Mouse (Mus musculus) embryonic facial prominence, embryonic 14.5 days (tissue): ENCODE results near the gene Cfap44. TPM values are rescaled to one million over a fixed set of nuclear protein-coding genes. Genes with fewer than 3 reads are reported as not detected.
A peak's percentile ranks its signal among the peaks of the same experiment; 100 is the strongest.

Experiments
- ATAC-seq: fragments of 200-750 bp; cut with Nextera tagmentation; 2 replicates; pipeline ENCODE4 v1.8.0; 2017; ENCODE audit warnings: low read depth, moderate number of reproducible peaks, moderate TSS enrichment
- DNase-seq: peaks from one replicate; pipeline ENCODE4 v3.0.0-alpha.2; 2015; ENCODE audit warnings: low spot score
- H3K27ac ChIP-seq: fragments of 300-500 bp; sonication (generic); replicated peaks from 2 replicates; pipeline ENCODE4 v1.5.1; 2014; ENCODE audit warnings: low read depth, mild to moderate bottlenecking, low read length, moderate library complexity
- H3K27me3 ChIP-seq: fragments of 300-500 bp; sonication (generic); replicated peaks from 2 replicates; pipeline ENCODE4 v1.6.1; 2014; ENCODE audit warnings: low read length; ENCODE audit not compliant: control insufficient read depth, insufficient read depth
- H3K36me3 ChIP-seq: fragments of 300-500 bp; sonication (generic); 2 replicates; pipeline ENCODE4 v1.6.1; 2014; ENCODE audit warnings: low read length, mixed read lengths; ENCODE audit not compliant: control insufficient read depth, insufficient read depth
- H3K4me1 ChIP-seq: fragments of 300-500 bp; sonication (generic); 2 replicates; pipeline ENCODE4 v1.6.1; 2014; ENCODE audit warnings: antibody characterized with exemption, low read length; ENCODE audit not compliant: control insufficient read depth, insufficient read depth
- H3K4me2 ChIP-seq: fragments of 300-500 bp; sonication (generic); 2 replicates; pipeline ENCODE4 v1.6.1; 2014; ENCODE audit warnings: low read depth, mild to moderate bottlenecking, low read length, moderate library complexity, mixed read lengths
- H3K4me3 ChIP-seq: fragments of 300-500 bp; sonication (generic); 2 replicates; pipeline ENCODE4 v1.5.1; 2014; ENCODE audit warnings: low read depth, mild to moderate bottlenecking, low read length
- H3K9ac ChIP-seq: fragments of 300-500 bp; sonication (generic); 2 replicates; pipeline ENCODE4 v1.6.1; 2014; ENCODE audit warnings: low read depth, mild to moderate bottlenecking, low read length, moderate library complexity, mixed read lengths
- H3K9me3 ChIP-seq: fragments of 300-500 bp; sonication (generic); 2 replicates; pipeline ENCODE4 v1.6.1; 2016; ENCODE audit warnings: low read length; ENCODE audit not compliant: control insufficient read depth
- WGBS: fragments of 180-500 bp; shearing (Covaris S2); extraction: QIAGEN DNeasy Blood & Tissue Kit; methylation state at CpG from one replicate; pipeline ENCODE4 v1.1.7; 2014; 5-methylcytosine and 5-hydroxymethylcytosine counted together
- polyA plus RNA-seq: library from polyadenylated mRNA; unstranded; fragments of >200 nt; fragmentation: Nextera tagmentation; extraction: Ambion mirVana; gene quantifications from 2 replicates; pipeline ENCODE4 v1.2.1, GENCODE M21; 2014

Cfap44 gene
- polyA plus RNA-seq, 1 experiment from 2014 or later = 2.4 TPM

GRCm38 (mm10) chr16:44481599-44482593, 87.3 kb downstream of the Cfap44 start:
- no peaks in the 10 kb centered on the region for H3K9me3 ChIP-seq
- peak overlapping the region; percentile 19; the same call in 1 of the 2 replicates for H3K9ac ChIP-seq
- no peak overlapping the region for H3K4me2 ChIP-seq
- 49% methylated on average over 28 of the region's 28 CpGs for WGBS
- H3K4me3 ChIP-seq = no peak overlapping the region
- H3K27ac ChIP-seq = peak overlapping the region; percentile 54
- peaks cover 37% of the 10 kb centered on the region for H3K36me3 ChIP-seq
- no peaks in the 10 kb centered on the region for H3K27me3 ChIP-seq
- DNase-seq = no peak
- ATAC-seq = no peak
- H3K4me1 ChIP-seq = no peaks in the 10 kb centered on the region

GRCm38 (mm10) chr16:44484079-44484478, 89.5 kb downstream of the Cfap44 start:
- 8% methylated on average over 7 of the region's 7 CpGs for WGBS
- peaks cover 59% of the 10 kb centered on the region for H3K36me3 ChIP-seq
- no peaks in the 10 kb centered on the region for H3K4me1 ChIP-seq
- DNase-seq = peak; percentile 85
- ATAC-seq = no peak
- no peak overlapping the region for H3K9ac ChIP-seq
- H3K27ac ChIP-seq = peak overlapping the region; percentile 9; the same call in 1 of the 2 replicates
- no peaks in the 10 kb centered on the region for H3K9me3 ChIP-seq
- no peak overlapping the region for H3K4me3 ChIP-seq
- H3K27me3 ChIP-seq = no peaks in the 10 kb centered on the region
- no peak overlapping the region for H3K4me2 ChIP-seq

- Histone ChIP-seq H3K4me3 (no peak overlapping the region), H3K4me2 (no peak overlapping the region), H3K36me3 (peaks cover 66% of the 10 kb centered on the region), H3K9ac (no peak overlapping the region), H3K27me3 (no peaks in the 10 kb centered on the region), H3K27ac (peak overlapping the region; percentile 9; the same call in 1 of the 2 replicates), H3K9me3 (no peaks in the 10 kb centered on the region), H3K4me1 (no peaks in the 10 kb centered on the region)
- ATAC-seq (no peak), DNase-seq (no peak)
- 71% methylated on average over 10 of the region's 10 CpGs for WGBS
Observed at GRCm38 (mm10) chr16:44484831-44485230, 90.2 kb downstream of the Cfap44 start.

GRCm38 (mm10) chr16:44485691-44486090, 91.1 kb downstream of the Cfap44 start:
- Histone ChIP-seq H3K9me3 (no peaks in the 10 kb centered on the region), H3K4me3 (no peak overlapping the region), H3K27ac (no peak overlapping the region), H3K4me2 (no peak overlapping the region), H3K27me3 (no peaks in the 10 kb centered on the region), H3K9ac (no peak overlapping the region), H3K36me3 (peaks cover 75% of the 10 kb centered on the region), H3K4me1 (no peaks in the 10 kb centered on the region)
- 86% methylated on average over 8 of the region's 8 CpGs for WGBS
- ATAC-seq = no peak
- no peak for DNase-seq

GRCm38 (mm10) chr16:44486612-44487011, 92.0 kb downstream of the Cfap44 start:
- Histone ChIP-seq H3K27me3 (no peaks in the 10 kb centered on the region), H3K36me3 (peaks cover 84% of the 10 kb centered on the region), H3K9me3 (no peaks in the 10 kb centered on the region), H3K9ac (no peak overlapping the region), H3K4me2 (no peak overlapping the region), H3K27ac (no peak overlapping the region), H3K4me1 (no peaks in the 10 kb centered on the region), H3K4me3 (no peak overlapping the region)
- ATAC-seq (no peak), DNase-seq (no peak)
- WGBS = 87% methylated on average over 9 of the region's 9 CpGs

GRCm38 (mm10) chr16:44487194-44487593, 92.6 kb downstream of the Cfap44 start:
- Histone ChIP-seq H3K4me3 (no peak overlapping the region), H3K4me1 (no peaks in the 10 kb centered on the region), H3K36me3 (peaks cover 90% of the 10 kb centered on the region), H3K4me2 (no peak overlapping the region), H3K9me3 (no peaks in the 10 kb centered on the region), H3K27me3 (no peaks in the 10 kb centered on the region), H3K27ac (no peak overlapping the region; the same call in 1 of the 2 replicates), H3K9ac (no peak overlapping the region)
- ATAC-seq (no peak), DNase-seq (no peak)
- whole genome bisulfite sequencing = 82% methylated on average over 13 of the region's 13 CpGs

- Histone ChIP-seq H3K27me3 (no peaks in the 10 kb centered on the region), H3K4me3 (no peak overlapping the region), H3K9ac (no peak overlapping the region), H3K4me1 (peaks cover 14% of the 10 kb centered on the region; the same call in 1 of the 2 replicates), H3K36me3 (peaks cover 96% of the 10 kb centered on the region), H3K4me2 (no peak overlapping the region), H3K27ac (no peak overlapping the region), H3K9me3 (no peaks in the 10 kb centered on the region)
- WGBS = 86% methylated on average over 9 of the region's 9 CpGs
- DNase-seq (no peak), ATAC-seq (no peak)
Observed at GRCm38 (mm10) chr16:44491051-44491450, 96.5 kb downstream of the Cfap44 start.

- DNase-seq (no peak), ATAC-seq (no peak)
- H3K36me3 ChIP-seq = peaks cover 96% of the 10 kb centered on the region
- H3K9me3 ChIP-seq = no peaks in the 10 kb centered on the region
- H3K27me3 ChIP-seq = no peaks in the 10 kb centered on the region
- H3K9ac ChIP-seq = no peak overlapping the region
- peaks cover 14% of the 10 kb centered on the region; the same call in 1 of the 2 replicates for H3K4me1 ChIP-seq
- no peak overlapping the region for H3K27ac ChIP-seq
- H3K4me3 ChIP-seq = no peak overlapping the region
- no peak overlapping the region for H3K4me2 ChIP-seq
- WGBS = 95% methylated on average over 6 of the region's 6 CpGs
Observed at GRCm38 (mm10) chr16:44492151-44492550, 97.6 kb downstream of the Cfap44 start.
